Mouse (Mus musculus): ENCODE measurements at regions not wholly inside any gene's neighbourhood (a gene's known extent, or its start where the extent isn't known, plus 50 kb on each side); places are given as distances from the start of the nearest gene placed in this dataset.
"Not testable (repeated sequence)": the region's sequence is repeated elsewhere in the genome, so short reads cannot be mapped to it uniquely, and the experiment has no call there.

- no peak for DNase-seq (ENCODE audit: low spot score)
These were observed 336.7 kb upstream of the Tbl1xr1 start for GRCm38 (mm10) chr3:21739720-21740119.

GRCm38 (mm10) chr3:21744107-21744506 lies 332.3 kb upstream of the Tbl1xr1 start:
- DNase-seq (ENCODE audit: low spot score), result no peak

GRCm38 (mm10) chr3:21760516-21761218 lies 315.8 kb upstream of the Tbl1xr1 start:
- DNase-seq (ENCODE audit: low spot score), result no peak

GRCm38 (mm10) chr3:21761219-21761600 lies 315.2 kb upstream of the Tbl1xr1 start:
- DNase-seq (ENCODE audit: low spot score), result no peak

- no peak for DNase-seq (ENCODE audit: low spot score)
These were observed 314.5 kb upstream of the Tbl1xr1 start for GRCm38 (mm10) chr3:21761909-21762308.

GRCm38 (mm10) chr3:21768081-21768480 lies 308.4 kb upstream of the Tbl1xr1 start:
- no peak for DNase-seq (ENCODE audit: low spot score)

GRCm38 (mm10) chr3:21769920-21770547 lies 306.4 kb upstream of the Tbl1xr1 start:
- DNase-seq (ENCODE audit: low spot score), result no peak

- DNase-seq (ENCODE audit: low spot score), result no peak
These were observed 304.6 kb upstream of the Tbl1xr1 start for GRCm38 (mm10) chr3:21771752-21772298.

GRCm38 (mm10) chr3:21774172-21774842 lies 302.1 kb upstream of the Tbl1xr1 start:
- no peak for DNase-seq (ENCODE audit: low spot score)

GRCm38 (mm10) chr3:21778789-21779188 lies 297.7 kb upstream of the Tbl1xr1 start:
- DNase-seq (ENCODE audit: low spot score), result no peak

GRCm38 (mm10) chr3:21791983-21792631 lies 284.3 kb upstream of the Tbl1xr1 start:
- DNase-seq (ENCODE audit: low spot score), result no peak

- DNase-seq (ENCODE audit: low spot score), result no peak
These were observed 278.3 kb upstream of the Tbl1xr1 start for GRCm38 (mm10) chr3:21798139-21798538.

GRCm38 (mm10) chr3:21803886-21804285 lies 272.6 kb upstream of the Tbl1xr1 start:
- not testable (repeated sequence) for DNase-seq (ENCODE audit: low spot score)

- no peak for DNase-seq (ENCODE audit: low spot score)
These were observed 269.8 kb upstream of the Tbl1xr1 start for GRCm38 (mm10) chr3:21806494-21807157.

GRCm38 (mm10) chr3:21808539-21808938 lies 267.9 kb upstream of the Tbl1xr1 start:
- DNase-seq (ENCODE audit: low spot score), result no peak

GRCm38 (mm10) chr3:21809769-21810470 lies 266.5 kb upstream of the Tbl1xr1 start:
- no peak for DNase-seq (ENCODE audit: low spot score)

- no peak for DNase-seq (ENCODE audit: low spot score)
These were observed 263.1 kb upstream of the Tbl1xr1 start for GRCm38 (mm10) chr3:21813401-21813800.

GRCm38 (mm10) chr3:21816968-21817858 lies 259.2 kb upstream of the Tbl1xr1 start:
- no peak for DNase-seq (ENCODE audit: low spot score)

- no peak for DNase-seq (ENCODE audit: low spot score)
These were observed 257.4 kb upstream of the Tbl1xr1 start for GRCm38 (mm10) chr3:21819030-21819429.

- no peak for DNase-seq (ENCODE audit: low spot score)
These were observed 256.3 kb upstream of the Tbl1xr1 start for GRCm38 (mm10) chr3:21820051-21820598.
